Mouse (Mus musculus): ENCODE data around the gene Rab11fip3. TPM values are rescaled to one million over a fixed set of nuclear protein-coding genes. Genes with fewer than 3 reads are reported as not detected.

Gene Rab11fip3
- total RNA-seq, 2 experiments from 2014 or later, result 97.3 to 104 TPM

- DNase-seq (ENCODE audit: extremely low spot score in 1 of 2, low spot score in 1 of 2), result no peak
Observed at GRCm38 (mm10) chr17:25943221-25943620, 126.1 kb downstream of the Rab11fip3 start.

- DNase-seq (ENCODE audit: extremely low spot score in 1 of 2, low spot score in 1 of 2), result no peak
Observed at GRCm38 (mm10) chr17:25942597-25943151, 126.7 kb downstream of the Rab11fip3 start.

DNA sequence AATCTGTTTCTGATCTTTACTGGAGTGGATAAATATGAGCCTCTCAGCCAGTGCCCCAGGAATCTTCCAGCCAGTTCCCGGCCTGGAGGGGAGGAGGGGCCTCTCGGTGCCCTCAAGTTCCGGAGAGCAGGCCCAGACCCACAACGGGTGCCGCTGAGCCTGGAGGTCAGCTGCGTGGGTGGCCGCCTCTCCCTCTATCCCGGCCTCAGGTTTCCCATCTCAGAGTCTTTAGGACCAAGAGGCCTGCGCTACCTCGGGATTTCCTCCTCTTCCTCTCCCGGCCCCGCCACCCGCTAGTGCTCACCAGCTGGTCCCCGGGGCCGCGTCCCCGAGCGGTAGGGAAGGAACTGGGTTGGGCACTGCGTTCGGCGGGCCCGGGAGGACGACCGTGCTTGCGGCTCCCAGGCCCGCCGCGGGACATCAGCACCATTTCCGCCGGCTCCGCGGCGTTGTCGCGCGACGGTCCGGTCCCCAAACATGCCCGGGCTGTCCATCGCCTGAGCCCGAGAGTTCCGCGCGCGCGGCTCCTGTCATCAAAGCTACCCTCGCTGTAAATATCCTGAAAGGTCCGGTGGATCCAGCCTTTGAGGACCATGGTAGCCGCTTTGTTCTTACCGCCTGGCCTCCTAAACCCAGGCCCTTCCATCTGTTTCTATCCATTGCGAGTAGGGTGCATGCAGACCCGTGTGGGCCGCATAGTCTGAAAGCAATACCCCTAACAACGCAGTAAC lies 127.7 kb downstream of the Rab11fip3 start:
- peak; percentile 77 to 81 for DNase-seq (ENCODE audit: extremely low spot score in 1 of 2, low spot score in 1 of 2)

Other genes starting within 250 kb of the Rab11fip3 start
- gene Wdr24, start 245.9 kb downstream of the Rab11fip3 start, total RNA-seq (2021), result 10 to 100 TPM; 26.5 to 27.1 TPM
- gene Jmjd8, start 240.7 kb downstream of the Rab11fip3 start, total RNA-seq (2021), result 10 to 100 TPM; 59.5 to 62.9 TPM
- gene Stub1, start 236.2 kb downstream of the Rab11fip3 start, total RNA-seq (2021), result 100 to 1,000 TPM; 160 to 164 TPM
- 10 to 100 TPM; 62.3 to 68.3 TPM for gene Rhbdl1, start 232.3 kb downstream of the Rab11fip3 start, total RNA-seq (2021)
- 10 to 100 TPM; 26.0 to 28.5 TPM for gene Gm20683, start 227.8 kb downstream of the Rab11fip3 start, total RNA-seq (2021)
- gene Rhot2, start 224.7 kb downstream of the Rab11fip3 start, total RNA-seq (2021), result 100 to 1,000 TPM in 1 of 2 experiments, 10 to 100 TPM in 1; 95.2 to 107 TPM
- 10 to 100 TPM; 14.8 to 21.0 TPM for gene Wdr90, start 208.1 kb downstream of the Rab11fip3 start, total RNA-seq (2021)
- gene Mcrip2, start 200.8 kb downstream of the Rab11fip3 start, total RNA-seq (2021), result 10 to 100 TPM; 22.4 to 25.3 TPM
- gene Mettl26, start 194.5 kb downstream of the Rab11fip3 start, total RNA-seq (2021), result 10 to 100 TPM; 39.2 to 40.1 TPM
- gene Wfikkn1, start 188.7 kb downstream of the Rab11fip3 start, total RNA-seq (2021), result 1 to 10 TPM; 2.0 TPM
- gene Rab40c, start 149.8 kb downstream of the Rab11fip3 start, total RNA-seq (2021), result 10 to 100 TPM; 41.0 to 52.9 TPM
- gene Pigq, start 124.6 kb downstream of the Rab11fip3 start, total RNA-seq (2021), result 100 to 1,000 TPM; 135 to 137 TPM
- under 1 TPM in 1 of 2 experiments, not detected in 1; 0.52 TPM for gene Nhlrc4, start 124.6 kb downstream of the Rab11fip3 start, total RNA-seq (2021)
- under 1 TPM; 0.34 to 0.47 TPM for gene A930017K11Rik, start 117.0 kb downstream of the Rab11fip3 start, total RNA-seq (2021)
- 10 to 100 TPM; 48.7 to 55.2 TPM for gene Capn15, start 83.8 kb downstream of the Rab11fip3 start, total RNA-seq (2021)
- gene Decr2, start 20.8 kb upstream of the Rab11fip3 start, total RNA-seq (2021), result 10 to 100 TPM; 27.2 to 28.2 TPM
- 1 to 10 TPM; 4.1 TPM for gene Nme4, start 26.0 kb upstream of the Rab11fip3 start, total RNA-seq (2021)
- gene Tmem8, start 43.7 kb upstream of the Rab11fip3 start, total RNA-seq (2021), result 10 to 100 TPM; 11.4 to 13.1 TPM
- 10 to 100 TPM; 63.4 to 68.9 TPM for gene Mrpl28, start 53.9 kb upstream of the Rab11fip3 start, total RNA-seq (2021)
- 10 to 100 TPM; 23.2 to 23.6 TPM for gene Axin1, start 69.1 kb upstream of the Rab11fip3 start, total RNA-seq (2021)
- under 1 TPM; 0.30 to 0.80 TPM for gene Pdia2, start 129.5 kb upstream of the Rab11fip3 start, total RNA-seq (2021)
- gene Rgs11, start 133.4 kb upstream of the Rab11fip3 start, total RNA-seq (2021), result 10 to 100 TPM; 36.8 to 52.1 TPM
- 10 to 100 TPM; 71.8 to 83.1 TPM for gene Arhgdig, start 138.2 kb upstream of the Rab11fip3 start, total RNA-seq (2021)
- gene Fam234a, start 174.7 kb upstream of the Rab11fip3 start, total RNA-seq (2021), result 10 to 100 TPM; 16.1 to 17.5 TPM
- 10 to 100 TPM; 77.6 to 86.4 TPM for gene Luc7l, start 183.3 kb upstream of the Rab11fip3 start, total RNA-seq (2021)